Mouse (Mus musculus): Measurements from ENCODE around the gene Cacnb3. TPM values are rescaled to one million over a fixed set of nuclear protein-coding genes. Genes with fewer than 3 reads are reported as not detected.

Cacnb3 gene
- polyA plus RNA-seq, 1 experiment from 2014 or later = 48.2 TPM

DNA sequence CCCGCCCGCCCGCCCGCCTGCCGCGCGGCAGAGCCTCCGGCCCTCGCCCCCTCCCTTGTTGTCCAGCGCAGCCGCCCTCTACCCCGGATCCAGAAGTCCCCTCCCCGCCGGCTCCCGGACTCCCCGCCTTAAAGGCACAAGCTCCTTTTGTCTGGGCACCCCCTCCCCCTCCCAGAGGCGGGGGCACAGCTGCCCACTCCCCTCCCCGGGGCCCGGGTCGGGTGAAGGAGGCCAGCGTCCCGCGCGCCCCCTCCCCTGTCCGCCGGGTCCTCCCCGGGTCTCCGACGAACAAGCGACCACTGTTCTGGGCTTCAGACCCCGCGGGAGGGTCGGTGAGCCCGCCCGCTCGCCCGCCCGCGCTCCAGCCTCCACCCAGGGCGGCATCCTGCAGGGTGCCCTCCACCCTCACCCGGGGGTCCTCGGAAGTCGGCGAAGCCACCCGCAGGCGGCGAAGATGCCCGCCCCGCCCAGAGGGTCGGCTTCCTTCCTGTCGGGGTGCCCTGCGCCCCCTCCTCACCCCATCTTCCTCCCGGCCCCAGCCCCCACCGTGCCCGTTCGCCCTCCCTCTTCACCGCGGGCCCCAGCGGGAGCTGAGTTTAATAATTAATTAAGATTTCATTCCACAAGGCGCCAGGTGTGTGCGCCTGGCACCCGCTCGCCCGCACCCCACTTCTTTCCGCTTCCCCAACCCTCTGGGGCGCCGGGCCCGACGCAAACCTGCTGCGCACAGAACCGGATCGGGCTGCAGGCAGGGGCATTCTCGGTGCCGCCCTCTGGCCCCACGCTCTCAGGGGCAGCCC, 21.1 kb upstream of the Cacnb3 start, which contains the start of gene Adcy6:
Gene Adcy6 (minus strand): TSS at position 746 of the 800 bp plus-strand sequence.
- H3K27ac ChIP-seq (replicated peaks) = peak within 1 kb of the TSS; percentile 86
- WGBS = under 1% methylated on average over 65 of the region's 75 CpGs
- peak within 1 kb of the TSS; percentile 90 for H3K4me2 ChIP-seq (replicated peaks)
- peaks cover 28% of the 10 kb centered on the region for H3K4me1 ChIP-seq
- no peaks in the 10 kb centered on the region for H3K27me3 ChIP-seq
- H3K4me3 ChIP-seq (replicated peaks) = peak within 1 kb of the TSS; percentile 70
- peak within 1 kb of the TSS; percentile 62 for H3K9ac ChIP-seq
- H3K36me3 ChIP-seq = peaks cover 4% of the 10 kb centered on the region; the same call in 1 of the 2 replicates
- ATAC-seq (ENCODE audit: insufficient number of reproducible peaks, low FRiP score, low TSS enrichment, low read depth) = peak; percentile 85
- no peaks in the 10 kb centered on the region for H3K9me3 ChIP-seq (replicated peaks)

DNA sequence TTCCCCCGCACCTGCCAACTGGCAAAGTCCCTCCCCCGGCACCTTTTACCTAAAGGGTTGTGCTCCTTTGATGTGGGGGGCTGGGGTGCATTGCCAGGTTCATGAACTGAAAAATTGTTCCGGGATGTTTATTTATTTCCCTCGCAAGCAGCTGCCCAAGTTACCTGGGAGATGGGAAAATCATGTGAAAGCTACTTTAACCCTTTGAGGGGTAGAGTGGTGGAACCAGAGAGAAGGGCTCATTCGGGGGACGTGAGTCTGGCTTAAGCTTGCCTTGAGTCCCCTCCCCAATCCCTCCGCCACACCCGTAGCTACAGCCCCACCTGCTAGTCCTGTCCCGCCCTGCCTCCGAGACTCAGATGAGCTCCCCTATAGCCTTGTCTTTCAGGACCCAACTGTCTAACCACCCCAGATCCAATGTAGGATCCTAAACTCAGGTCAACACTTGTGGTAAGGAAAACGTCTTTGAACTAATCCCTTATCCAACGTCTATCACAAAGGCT, 20.5 kb upstream of the Cacnb3 start:
- no peaks in the 10 kb centered on the region for H3K36me3 ChIP-seq
- H3K4me3 ChIP-seq (replicated peaks) = peak overlapping the region; percentile 70
- peak overlapping the region; percentile 62 for H3K9ac ChIP-seq
- no peak for ATAC-seq (ENCODE audit: insufficient number of reproducible peaks, low FRiP score, low TSS enrichment, low read depth)
- H3K9me3 ChIP-seq (replicated peaks) = no peaks in the 10 kb centered on the region
- WGBS = 3% methylated on average over 12 of the region's 12 CpGs
- no peaks in the 10 kb centered on the region for H3K27me3 ChIP-seq
- peaks cover 35% of the 10 kb centered on the region for H3K4me1 ChIP-seq
- H3K4me2 ChIP-seq (replicated peaks) = peak overlapping the region; percentile 90
- peak overlapping the region; percentile 86 for H3K27ac ChIP-seq (replicated peaks)

DNA sequence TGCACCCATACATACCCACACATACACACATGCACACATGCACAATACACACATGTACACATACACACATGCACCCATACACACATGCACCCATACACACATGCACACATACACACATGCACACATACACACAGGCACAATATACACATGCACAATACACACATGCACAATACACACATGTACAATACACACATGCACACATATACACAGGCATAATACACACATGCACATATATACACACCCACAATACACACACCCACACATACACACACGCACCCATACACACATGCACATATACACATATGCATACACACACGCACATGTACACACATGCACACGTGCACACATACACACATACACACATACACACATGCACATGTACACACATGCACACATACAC, 18.4 kb upstream of the Cacnb3 start:
- Histone ChIP-seq H3K9me3 (replicated peaks) (no peaks in the 10 kb centered on the region), H3K4me2 (replicated peaks) (no peak overlapping the region), H3K36me3 (no peaks in the 10 kb centered on the region), H3K9ac (no peak overlapping the region), H3K4me3 (replicated peaks) (no peak overlapping the region), H3K4me1 (peaks cover 39% of the 10 kb centered on the region), H3K27me3 (no peaks in the 10 kb centered on the region), H3K27ac (replicated peaks) (no peak overlapping the region)
- no peak for ATAC-seq (ENCODE audit: insufficient number of reproducible peaks, low FRiP score, low TSS enrichment, low read depth)
- 94% methylated on average over 3 of the region's 3 CpGs for WGBS

DNA sequence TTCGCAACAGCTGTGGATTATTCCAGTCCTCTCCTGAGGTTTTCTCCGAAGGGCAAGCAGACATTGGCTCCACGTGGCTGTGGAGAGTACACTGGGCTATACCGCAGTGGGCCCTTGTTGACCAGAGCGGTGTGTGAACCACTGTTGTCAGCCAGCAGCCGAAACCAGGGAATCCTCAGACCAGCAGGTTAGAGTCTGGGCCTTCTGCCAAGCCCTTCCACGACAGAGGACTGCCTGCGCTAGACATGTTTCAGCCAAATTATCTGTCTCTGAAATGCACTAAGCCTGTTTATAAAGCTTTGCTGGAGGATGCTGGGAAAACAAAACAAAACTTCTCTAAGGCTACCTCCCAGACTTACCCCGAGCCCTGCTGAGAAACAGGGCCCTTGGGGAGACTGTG, 16.1 kb upstream of the Cacnb3 start:
- Histone ChIP-seq H3K4me2 (replicated peaks) (no peak overlapping the region), H3K4me1 (peaks cover 25% of the 10 kb centered on the region), H3K9me3 (replicated peaks) (no peaks in the 10 kb centered on the region), H3K4me3 (replicated peaks) (no peak overlapping the region), H3K9ac (no peak overlapping the region), H3K27ac (replicated peaks) (no peak overlapping the region; the same call in 1 of the 2 replicates), H3K27me3 (no peaks in the 10 kb centered on the region), H3K36me3 (no peaks in the 10 kb centered on the region)
- 32% methylated on average over 9 of the region's 9 CpGs for WGBS
- no peak for ATAC-seq (ENCODE audit: insufficient number of reproducible peaks, low FRiP score, low TSS enrichment, low read depth)

DNA sequence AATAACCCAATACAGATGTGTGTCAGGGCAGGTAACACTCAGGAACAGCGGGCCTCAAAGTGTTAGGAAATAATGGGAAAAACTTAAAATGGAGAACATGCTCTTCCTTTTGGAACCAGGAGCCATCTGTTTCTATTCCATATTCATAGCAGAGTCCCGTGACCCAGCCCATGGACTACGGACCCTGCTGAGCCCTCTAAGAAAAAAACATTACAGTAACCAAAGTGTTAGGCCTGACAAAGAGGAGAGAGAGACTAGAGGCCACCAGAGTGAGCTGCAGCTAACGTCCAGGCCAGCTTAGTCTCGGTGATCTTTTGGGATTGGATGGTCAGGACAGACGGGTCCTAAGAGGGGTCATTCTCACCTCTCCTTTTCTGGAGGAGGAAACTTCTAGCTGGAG, 15.7 kb upstream of the Cacnb3 start:
- Histone ChIP-seq H3K4me2 (replicated peaks) (no peak overlapping the region), H3K9ac (no peak overlapping the region), H3K9me3 (replicated peaks) (no peaks in the 10 kb centered on the region), H3K36me3 (no peaks in the 10 kb centered on the region), H3K27ac (replicated peaks) (no peak overlapping the region; the same call in 1 of the 2 replicates), H3K27me3 (no peaks in the 10 kb centered on the region), H3K4me3 (replicated peaks) (no peak overlapping the region), H3K4me1 (peaks cover 23% of the 10 kb centered on the region)
- ATAC-seq (ENCODE audit: insufficient number of reproducible peaks, low FRiP score, low TSS enrichment, low read depth) = no peak
- 42% methylated on average over 6 of the region's 6 CpGs for WGBS

DNA sequence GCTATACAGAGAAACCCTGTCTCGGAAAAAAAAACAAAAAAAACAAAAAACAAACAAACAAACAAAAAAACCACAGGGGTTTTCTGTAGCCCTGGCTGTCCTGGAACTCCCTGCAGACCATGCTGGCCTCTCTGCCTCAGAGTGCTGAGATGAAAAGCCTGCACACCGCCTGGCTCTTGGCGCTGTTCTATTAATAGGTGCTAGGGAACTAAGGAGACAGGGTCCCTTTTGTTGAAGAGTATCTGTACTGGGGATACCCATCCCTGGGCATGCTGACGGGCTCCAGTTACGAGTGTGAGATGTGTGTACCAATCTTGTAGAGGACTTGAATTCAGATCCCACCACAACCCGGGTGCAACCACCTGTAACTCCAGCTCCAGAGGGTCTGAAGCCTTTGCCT, 14.9 kb upstream of the Cacnb3 start:
- Histone ChIP-seq H3K4me1 (peaks cover 19% of the 10 kb centered on the region), H3K4me3 (replicated peaks) (no peak overlapping the region), H3K27me3 (no peaks in the 10 kb centered on the region), H3K36me3 (no peaks in the 10 kb centered on the region), H3K9ac (no peak overlapping the region), H3K9me3 (replicated peaks) (no peaks in the 10 kb centered on the region), H3K4me2 (replicated peaks) (no peak overlapping the region), H3K27ac (replicated peaks) (no peak overlapping the region)
- no peak for ATAC-seq (ENCODE audit: insufficient number of reproducible peaks, low FRiP score, low TSS enrichment, low read depth)
- 69% methylated on average over 6 of the region's 6 CpGs for WGBS

DNA sequence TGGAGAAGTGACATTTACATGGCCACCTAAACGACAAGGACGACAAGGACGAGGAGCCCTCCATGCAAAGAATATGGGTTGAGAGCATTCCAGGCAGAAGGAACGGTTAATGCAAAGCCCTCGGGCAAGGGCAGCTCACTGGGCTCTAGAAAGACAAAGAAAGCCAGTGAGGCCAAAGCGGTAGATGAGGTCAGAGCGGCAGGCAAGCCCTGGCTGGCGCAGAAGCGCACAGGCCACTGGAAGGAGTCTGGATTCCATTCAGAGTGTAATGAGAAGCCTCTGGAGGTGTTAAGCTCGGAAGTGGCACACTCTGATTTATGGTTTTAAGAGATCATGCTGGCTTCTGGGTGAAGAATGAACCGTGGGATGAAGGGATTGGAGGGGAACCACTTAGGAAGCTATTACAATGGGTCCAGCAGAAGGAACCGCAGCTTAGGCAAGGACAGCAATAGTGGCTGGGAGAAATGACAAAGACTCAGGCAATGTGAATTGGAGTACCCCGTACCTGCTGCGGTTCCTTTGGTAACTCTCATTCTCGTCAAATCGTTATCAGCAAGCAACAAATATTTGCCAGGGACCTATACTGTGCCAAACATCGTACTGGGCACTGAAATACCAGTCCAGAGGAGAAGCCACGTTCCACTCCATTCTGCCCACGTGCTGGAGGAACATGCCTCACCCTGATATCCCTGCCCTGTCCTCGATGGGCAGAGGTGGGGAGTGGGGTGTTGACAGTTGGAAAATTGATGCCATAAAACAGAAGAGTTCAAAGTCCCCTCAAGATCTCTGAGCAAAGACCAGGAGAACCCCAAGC, 14.1 kb upstream of the Cacnb3 start:
- H3K9ac ChIP-seq = no peak overlapping the region
- WGBS = 33% methylated on average over 20 of the region's 20 CpGs
- H3K9me3 ChIP-seq (replicated peaks) = no peaks in the 10 kb centered on the region
- ATAC-seq (ENCODE audit: insufficient number of reproducible peaks, low FRiP score, low TSS enrichment, low read depth) = no peak
- no peak overlapping the region for H3K27ac ChIP-seq (replicated peaks)
- no peaks in the 10 kb centered on the region for H3K36me3 ChIP-seq
- peaks cover 19% of the 10 kb centered on the region for H3K4me1 ChIP-seq
- peak overlapping the region; percentile 26; the same call in 1 of the 2 replicates for H3K4me2 ChIP-seq (replicated peaks)
- no peak overlapping the region for H3K4me3 ChIP-seq (replicated peaks)
- no peaks in the 10 kb centered on the region for H3K27me3 ChIP-seq

DNA sequence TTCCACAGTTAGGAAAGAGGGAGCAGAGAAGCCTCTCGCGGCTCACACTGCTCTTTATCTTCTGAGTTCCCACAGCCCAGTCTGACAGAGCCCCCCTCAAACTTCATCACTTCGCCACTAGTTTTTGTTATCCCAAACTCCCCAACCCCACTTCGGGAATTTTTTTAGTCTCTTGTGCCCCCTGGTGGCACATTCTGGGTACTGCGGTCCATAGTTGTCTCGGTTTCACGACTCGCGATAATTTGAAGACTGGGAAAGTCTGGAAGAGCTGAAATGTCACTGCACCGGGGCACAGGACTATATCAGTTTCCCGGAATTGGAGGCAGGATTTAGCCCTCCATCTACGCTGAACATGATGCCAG, 13.5 kb upstream of the Cacnb3 start:
- H3K27ac ChIP-seq (replicated peaks) = no peak overlapping the region
- whole genome bisulfite sequencing = under 1% methylated on average over 12 of the region's 12 CpGs
- no peaks in the 10 kb centered on the region for H3K36me3 ChIP-seq
- peak overlapping the region; percentile 26; the same call in 1 of the 2 replicates for H3K4me2 ChIP-seq (replicated peaks)
- no peak for ATAC-seq (ENCODE audit: insufficient number of reproducible peaks, low FRiP score, low TSS enrichment, low read depth)
- H3K9me3 ChIP-seq (replicated peaks) = no peaks in the 10 kb centered on the region
- no peaks in the 10 kb centered on the region for H3K27me3 ChIP-seq
- H3K4me1 ChIP-seq = peaks cover 20% of the 10 kb centered on the region
- no peak overlapping the region for H3K9ac ChIP-seq
- no peak overlapping the region for H3K4me3 ChIP-seq (replicated peaks)

DNA sequence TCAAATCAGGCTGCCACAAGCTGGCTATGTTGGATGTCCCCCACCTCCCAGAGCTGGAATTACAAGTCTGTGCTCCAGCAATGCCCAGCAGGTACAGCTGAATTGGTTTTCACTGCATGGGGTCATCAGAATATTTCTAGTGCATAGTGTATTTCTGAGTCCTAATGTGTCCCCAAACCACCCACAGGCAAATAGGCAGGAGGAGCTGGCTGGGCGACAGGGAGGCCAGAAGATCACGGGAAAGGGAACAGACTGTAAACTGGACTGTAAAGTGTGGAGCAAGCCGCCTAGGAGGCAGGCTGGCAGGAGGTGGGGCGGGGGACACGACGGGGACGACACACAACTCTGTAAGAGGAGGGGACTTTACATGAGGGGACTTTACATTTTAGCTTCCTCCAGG, 8.4 kb upstream of the Cacnb3 start:
- WGBS = 5% methylated on average over 7 of the region's 7 CpGs
- H3K9me3 ChIP-seq (replicated peaks) = no peaks in the 10 kb centered on the region
- no peaks in the 10 kb centered on the region for H3K27me3 ChIP-seq
- H3K27ac ChIP-seq (replicated peaks) = no peak overlapping the region
- no peak for ATAC-seq (ENCODE audit: insufficient number of reproducible peaks, low FRiP score, low TSS enrichment, low read depth)
- no peak overlapping the region for H3K4me2 ChIP-seq (replicated peaks)
- no peaks in the 10 kb centered on the region for H3K36me3 ChIP-seq
- no peak overlapping the region for H3K9ac ChIP-seq
- H3K4me3 ChIP-seq (replicated peaks) = no peak overlapping the region
- H3K4me1 ChIP-seq = peaks cover 15% of the 10 kb centered on the region; the same call in 1 of the 2 replicates

DNA sequence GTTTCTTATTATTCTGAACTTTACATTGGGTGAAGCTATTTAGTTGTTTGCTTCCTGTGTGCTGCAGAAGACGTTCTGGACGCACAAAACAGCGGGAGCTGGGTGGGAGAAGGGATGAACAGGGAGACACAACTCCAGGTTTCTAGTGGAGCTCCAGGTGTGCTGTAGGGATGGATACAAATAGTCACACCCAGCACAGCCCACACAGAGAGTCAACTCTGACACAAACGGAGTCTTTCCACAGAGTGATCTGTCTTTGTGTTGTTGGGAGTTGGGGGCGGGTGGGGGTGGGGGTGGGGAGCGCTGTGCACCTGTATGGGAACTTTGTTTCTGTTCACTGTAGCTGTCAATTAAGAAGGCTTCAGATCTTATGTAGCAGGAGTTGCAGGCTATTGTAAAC, 7.9 kb upstream of the Cacnb3 start:
- Histone ChIP-seq H3K9me3 (replicated peaks) (no peaks in the 10 kb centered on the region), H3K27me3 (no peaks in the 10 kb centered on the region), H3K9ac (no peak overlapping the region), H3K4me2 (replicated peaks) (no peak overlapping the region), H3K4me3 (replicated peaks) (no peak overlapping the region), H3K27ac (replicated peaks) (no peak overlapping the region), H3K4me1 (peaks cover 15% of the 10 kb centered on the region; the same call in 1 of the 2 replicates), H3K36me3 (no peaks in the 10 kb centered on the region)
- WGBS = 11% methylated on average over 6 of the region's 6 CpGs
- ATAC-seq (ENCODE audit: insufficient number of reproducible peaks, low FRiP score, low TSS enrichment, low read depth) = no peak

DNA sequence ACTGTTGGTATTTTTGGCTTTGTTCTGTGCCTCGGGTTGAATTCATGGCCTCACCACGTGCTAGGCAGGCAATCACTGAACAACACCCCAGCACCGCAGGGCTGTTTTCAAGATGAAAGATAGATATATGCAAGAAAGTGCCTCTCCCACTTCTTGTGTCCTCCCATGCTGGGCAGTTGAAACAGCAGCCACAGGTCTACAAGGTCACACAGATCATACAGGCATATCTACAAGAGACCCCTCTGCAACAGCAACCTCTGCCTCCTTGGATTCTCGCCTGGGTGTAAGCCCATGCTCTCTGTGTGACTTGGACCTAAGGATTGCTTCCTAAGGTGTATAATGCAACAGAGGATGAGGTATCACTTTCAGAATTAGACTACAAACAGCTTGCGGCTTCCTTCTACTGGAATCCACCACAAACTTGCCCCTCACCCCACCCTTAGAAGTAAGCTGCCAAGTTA, 7.2 kb upstream of the Cacnb3 start:
- Histone ChIP-seq H3K9me3 (replicated peaks) (no peaks in the 10 kb centered on the region), H3K9ac (no peak overlapping the region), H3K4me3 (replicated peaks) (no peak overlapping the region), H3K27me3 (no peaks in the 10 kb centered on the region), H3K4me2 (replicated peaks) (no peak overlapping the region), H3K27ac (replicated peaks) (no peak overlapping the region), H3K4me1 (peaks cover 19% of the 10 kb centered on the region), H3K36me3 (no peaks in the 10 kb centered on the region)
- 53% methylated on average over 5 of the region's 5 CpGs for WGBS
- ATAC-seq (ENCODE audit: insufficient number of reproducible peaks, low FRiP score, low TSS enrichment, low read depth) = no peak
